Mouse (Mus musculus) lung, adult 10 weeks (tissue): ENCODE results near the gene Inha. TPM values are rescaled to one million over a fixed set of nuclear protein-coding genes. Genes with fewer than 3 reads are reported as not detected.

Experiments used
- polyA plus RNA-seq: library from polyadenylated mRNA; stranded (reverse); fragments of 350-450 nt; fragmentation: Illumina TruSeq; extraction: RNeasy Lipid Tissue Mini Kit (QIAGEN cat#74804); gene quantifications from one replicate; pipeline ENCODE4 v1.2.3, GENCODE M21; 2014; ENCODE audit warnings: low read depth, low replicate concordance; ENCODE audit not compliant: insufficient read depth

The Inha gene
- polyA plus RNA-seq = 0.74 TPM

GRCm38 (mm10) chr1:75507006-75507405, at the start of gene Inha:
Inha (plus strand) TSS chr1:75507077.

GRCm38 (mm10) chr1:75478916-75479634, 27.8 kb upstream of the Inha start, which contains the start of the genes Chpf and Tmem198:
Chpf (minus strand) TSS chr1:75479307.
Tmem198 (plus strand) TSS chr1:75479532.

GRCm38 (mm10) chr1:75505956-75506831, 683 bp upstream of the Inha start, which contains the start of gene Obsl1:
Obsl1 (minus strand) TSS chr1:75506452.

GRCm38 (mm10) chr1:75521321-75522031, 14.6 kb downstream of the Inha start, which contains the start of gene Stk11ip:
Stk11ip (plus strand) TSS chr1:75521529.

GRCm38 (mm10) chr1:75545965-75546956, 39.4 kb downstream of the Inha start, which contains the start of gene Slc4a3:
Slc4a3 (plus strand) TSS chr1:75546266.

Other genes with a start within 250 kb of the Inha start
- 1.7 TPM for gene Ptprn, start 242.6 kb upstream of the Inha start, polyA plus RNA-seq
- 1.6 TPM for gene Resp18, start 228.7 kb upstream of the Inha start, polyA plus RNA-seq
- 53.8 TPM for gene Dnpep, start 189.1 kb upstream of the Inha start, polyA plus RNA-seq
- gene Des, start 146.7 kb upstream of the Inha start, polyA plus RNA-seq = 92.4 TPM
- gene Speg, start 131.8 kb upstream of the Inha start, polyA plus RNA-seq = 8.0 TPM
- gene Gmppa, start 71.1 kb upstream of the Inha start, polyA plus RNA-seq = 38.9 TPM
- gene Asic4, start 56.6 kb upstream of the Inha start, polyA plus RNA-seq = not detected
- 27.7 TPM for gene Chpf, start 27.8 kb upstream of the Inha start, polyA plus RNA-seq
- 1.1 TPM for gene Tmem198, start 27.5 kb upstream of the Inha start, polyA plus RNA-seq
- 5.3 TPM for gene Obsl1, start 625 bp upstream of the Inha start, polyA plus RNA-seq
- 8.1 TPM for gene Stk11ip, start 14.5 kb downstream of the Inha start, polyA plus RNA-seq
- 4.8 TPM for gene Slc4a3, start 39.2 kb downstream of the Inha start, polyA plus RNA-seq